Mouse (Mus musculus): Measurements from ENCODE around the gene Fgfr2.

- TF ChIP-seq CTCF (IDR thresholded peaks at IDR 0.05; ENCODE audit: extremely low read depth, insufficient read length, insufficient replicate concordance, low read depth, low read length) (no peak), POLR2A (IDR thresholded peaks at IDR 0.05; ENCODE audit: low read depth, low read length) (no peak)
Measured at GRCm38 (mm10) chr7:130603556-130603955, 2519.6 kb downstream of the Fgfr2 start.

Data from small intestine, adult 2 months (tissue).